ENCODE assay signal across 16 mouse cellular contexts in the genomic region with DNA sequence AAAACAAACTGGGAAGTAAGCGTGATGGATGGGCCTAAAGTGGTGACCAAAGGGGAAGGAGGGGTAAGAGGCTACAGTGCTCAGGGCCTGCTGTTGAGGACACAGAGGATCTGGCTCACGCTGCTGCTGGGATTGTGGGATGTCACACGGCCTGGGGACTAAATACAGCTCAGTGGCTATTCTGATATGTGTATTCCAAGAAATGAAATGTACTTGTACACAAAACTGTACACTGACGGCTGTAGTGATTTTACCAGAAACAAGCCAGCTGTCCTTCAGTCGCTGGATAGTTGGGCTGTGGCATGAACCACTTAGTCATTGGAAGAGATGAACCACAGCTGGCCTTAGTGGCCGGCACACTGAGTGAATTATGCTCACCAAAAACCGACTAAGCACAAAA. TPM values are rescaled to one million over a fixed set of nuclear protein-coding genes. Genes with fewer than 3 reads are reported as not detected.
DNase-seq lines count a peak whose midpoint lies in the region; ATAC-seq and TF ChIP-seq lines count a peak whose summit lies in the region.
"Had no signal": no experiment of that assay in that cellular context is flagged by ENCODE, and none has a peak within 500 bp of the region (broad histone marks: within the 10 kb centered on the region; RNA-seq: fewer than 3 reads in every experiment).

No protein-coding gene starts in this region.

- no peak overlapping the region for H3K9ac ChIP-seq in ES-E14 (ENCODE audit: insufficient read depth, low read depth, low read length, poor library complexity, severe bottlenecking)
- H3K9ac ChIP-seq: embryonic facial prominence, embryonic 12.5 days; forebrain, embryonic 12.5 days; hindbrain, embryonic 13.5 days; neural tube, embryonic 15.5 days had no signal

- peaks cover 14 to 34% of the 10 kb centered on the region in 2 experiments for H3K4me1 ChIP-seq in ES-E14 (ENCODE audit: control insufficient read depth in 2 of 2, insufficient read depth in 2 of 2, low read length in 2 of 2, poor library complexity in 1 of 2)
- H3K4me1 ChIP-seq in hindbrain, embryonic 10.5 days (replicated peaks): peaks cover 8% of the 10 kb centered on the region; the same call in 1 of the 2 replicates
- H3K4me1 ChIP-seq: embryonic facial prominence, embryonic 12.5 days; forebrain, embryonic 12.5 days; hindbrain, embryonic 13.5 days had no signal

- DNase-seq in heart, adult 18-20 months: peak; percentile 42 to 64
- no peak for DNase-seq in heart, postnatal 25 days (ENCODE audit: low spot score)
- no peak for DNase-seq in ES-E14 (ENCODE audit: low read depth, low spot score)
- peak; percentile 38 to 42 for DNase-seq in heart, postnatal 14 days
- DNase-seq in lung, postnatal 10 days: peak; percentile 38
- DNase-seq in hindbrain, embryonic 10.5 days (ENCODE audit: low spot score): no peak
- no peak for DNase-seq in testis, postnatal 10 days (ENCODE audit: low spot score)
- DNase-seq: cerebellum, adult 8-10 months; right cerebral cortex, postnatal 25 days had no signal

- H3K4me3 ChIP-seq in ES-E14 (ENCODE audit: insufficient read depth in 1 of 2, low read depth in 1 of 2, low read length in 2 of 2, poor library complexity in 1 of 2, severe bottlenecking in 1 of 2): no peak overlapping the region
- no peak overlapping the region for H3K4me3 ChIP-seq in hindbrain, embryonic 10.5 days
- H3K4me3 ChIP-seq: embryonic facial prominence, embryonic 12.5 days; forebrain, embryonic 12.5 days; hindbrain, embryonic 13.5 days; neural tube, embryonic 15.5 days had no signal

- WGBS in hindbrain, embryonic 10.5 days: 78% methylated on average over 7 of the region's 7 CpGs

- no peak for ATAC-seq in monocyte, adult 5-6 weeks (replicated peaks; ENCODE audit: insufficient number of reproducible peaks, low FRiP score, low TSS enrichment, poor library complexity, severe bottlenecking)
- ATAC-seq: CD4-positive, CD25-positive, alpha-beta regulatory T cell, adult 4 months; midbrain, embryonic 16.5 days had no signal

- intact Hi-C loops in heart, postnatal 25 days (cut with DNase I): no loop called here
- intact Hi-C loops in heart, postnatal 14 days (cut with DNase I): loop anchor here (10.0 kb wide), 1 partner anchor 382 kb away; no protein-coding TSS in a partner anchor

- no peaks in the 10 kb centered on the region for H3K36me3 ChIP-seq in ES-E14 (ENCODE audit: control insufficient read depth, insufficient read depth, low read length, poor library complexity, severe bottlenecking)
- peaks cover 32% of the 10 kb centered on the region for H3K36me3 ChIP-seq in hindbrain, embryonic 10.5 days
- H3K36me3 ChIP-seq: neural tube, embryonic 15.5 days had no signal

- H3K27ac ChIP-seq in ES-E14 (ENCODE audit: insufficient read depth, low read depth, low read length, poor library complexity, severe bottlenecking): peak overlapping the region; percentile 84
- no peak overlapping the region for H3K27ac ChIP-seq in hindbrain, embryonic 10.5 days
- H3K27ac ChIP-seq: embryonic facial prominence, embryonic 12.5 days; forebrain, embryonic 12.5 days; hindbrain, embryonic 13.5 days; neural tube, embryonic 15.5 days had no signal

- no peaks in the 10 kb centered on the region for H3K9me3 ChIP-seq in ES-E14 (ENCODE audit: control insufficient read depth, insufficient read depth, low read depth, low read length)
- no peaks in the 10 kb centered on the region for H3K9me3 ChIP-seq in hindbrain, embryonic 10.5 days
- H3K9me3 ChIP-seq: embryonic facial prominence, embryonic 12.5 days; forebrain, embryonic 12.5 days; hindbrain, embryonic 13.5 days; neural tube, embryonic 15.5 days had no signal

- H3K27me3 ChIP-seq in hindbrain, embryonic 10.5 days (ENCODE audit: insufficient read depth, poor library complexity, severe bottlenecking): no peaks in the 10 kb centered on the region
- H3K27me3 ChIP-seq: embryonic facial prominence, embryonic 12.5 days; forebrain, embryonic 12.5 days; hindbrain, embryonic 13.5 days; neural tube, embryonic 15.5 days had no signal

- in situ Hi-C loops in ES-E14 (cut with MboI; ENCODE audit: low sequenced_read_pairs in 2 of 2, unreplicated experiment in 2 of 2): no loop called here

TF ChIP-seq in ES-E14, 5 proteins besides CTCF, POLR2A, EP300 and RAD21:
- TF ChIP-seq HCFC1 (IDR thresholded peaks at IDR 0.05; ENCODE audit: borderline replicate concordance, insufficient read depth, low read length) (no peak), ZC3H11A (IDR thresholded peaks at IDR 0.05; ENCODE audit: borderline replicate concordance, low read depth, low read length) (no peak), CHD2 (IDR thresholded peaks at IDR 0.05; ENCODE audit: low read depth, low read length) (no peak), MAFK (IDR thresholded peaks at IDR 0.05; ENCODE audit: insufficient read depth, low read depth, low read length) (no peak), ZNF384 (IDR thresholded peaks at IDR 0.05; ENCODE audit: low read depth, low read length) (no peak)

RNA-seq across cellular contexts. Expression of gene Zbtb2, which starts 11.4 kb away (rescaled TPM):
- total RNA-seq in heart, adult 18-20 months (2021): 1 to 10 TPM; 5.5 to 6.0 TPM
- total RNA-seq in heart, postnatal 25 days (2021): 1 to 10 TPM; 6.0 to 6.3 TPM
- 11.9 and 14.7 TPM in 2 replicates for total RNA-seq in ES-E14 (2012; rRNA removed)
- total RNA-seq in heart, postnatal 14 days (2021): 1 to 10 TPM; 6.6 to 7.7 TPM
- 18.1 and 20.1 TPM in 2 replicates for polyA plus RNA-seq in hindbrain, embryonic 10.5 days (2016; fragmentation: Nextera tagmentation; extraction: Ambion mirVana)
- total RNA-seq in monocyte, adult 5-6 weeks (2017): 25.2 to 30.1 TPM (median 28.5 TPM) in 3 replicates

RNA-seq across cellular contexts. Expression of gene Rmnd1, which starts 55.7 kb away (rescaled TPM):
- total RNA-seq in heart, adult 18-20 months (2021): 10 to 100 TPM; 65.8 to 66.0 TPM
- total RNA-seq in heart, postnatal 25 days (2021): 10 to 100 TPM; 52.3 to 58.5 TPM
- total RNA-seq in ES-E14 (2012; rRNA removed): 31.8 and 35.1 TPM in 2 replicates
- total RNA-seq in heart, postnatal 14 days (2021): 10 to 100 TPM; 49.3 to 50.9 TPM
- polyA plus RNA-seq in hindbrain, embryonic 10.5 days (2016; fragmentation: Nextera tagmentation; extraction: Ambion mirVana): 42.8 and 49.0 TPM in 2 replicates
- 36.2 to 50.5 TPM (median 46.3 TPM) in 3 replicates for total RNA-seq in monocyte, adult 5-6 weeks (2017)

RNA-seq across cellular contexts. Expression of gene Armt1, which starts 55.8 kb away (rescaled TPM):
- 10 to 100 TPM in 1 of 2 experiments, 1 to 10 TPM in 1; 8.8 to 10.1 TPM for total RNA-seq in heart, adult 18-20 months (2021)
- total RNA-seq in heart, postnatal 25 days (2021): 1 to 10 TPM; 7.1 to 8.5 TPM
- 17.6 and 19.0 TPM in 2 replicates for total RNA-seq in ES-E14 (2012; rRNA removed)
- 1 to 10 TPM; 7.1 TPM for total RNA-seq in heart, postnatal 14 days (2021)
- polyA plus RNA-seq in hindbrain, embryonic 10.5 days (2016; fragmentation: Nextera tagmentation; extraction: Ambion mirVana): 27.4 and 31.7 TPM in 2 replicates
- total RNA-seq in monocyte, adult 5-6 weeks (2017): 14.9 to 33.3 TPM (median 21.4 TPM) in 3 replicates

Comparison
In these comparisons a context has a peak if more than half of its experiments do, and no peak if none do; other contexts are left out.
1. DNase-seq: peak in heart, adult 18-20 months (2 of 2), heart, postnatal 14 days (2 of 2) and lung, postnatal 10 days (single experiment); none in heart, postnatal 25 days (single experiment), ES-E14 (single experiment), hindbrain, embryonic 10.5 days (single experiment) and testis, postnatal 10 days (single experiment).